Mouse (Mus musculus): ENCODE measurements around the gene Tctex1d2. TPM values are rescaled to one million over a fixed set of nuclear protein-coding genes. Genes with fewer than 3 reads are reported as not detected.

The Tctex1d2 gene
- polyA plus RNA-seq (2012; rRNA removed), result 1.0 and 1.5 TPM in 2 replicates

GRCm38 (mm10) chr16:32419517-32420483, at the start of gene Tctex1d2:
Gene Tctex1d2 (plus strand): TSS chr16:32419702.

GRCm38 (mm10) chr16:32400267-32400666, 19.2 kb upstream of the Tctex1d2 start, which contains the start of gene Tm4sf19:
Gene Tm4sf19 (plus strand): TSS chr16:32400506.

GRCm38 (mm10) chr16:32430474-32431046, 11.1 kb downstream of the Tctex1d2 start, which contains the start of gene Pcyt1a:
Gene Pcyt1a (plus strand): TSS chr16:32430921.

Other genes with a start within 250 kb of the Tctex1d2 start
- gene Bex6, start 239.9 kb upstream of the Tctex1d2 start, polyA plus RNA-seq (2012; rRNA removed), result not detected in 2 replicates
- gene Fbxo45, start 172.5 kb upstream of the Tctex1d2 start, polyA plus RNA-seq (2012; rRNA removed), result 4.0 and 4.5 TPM in 2 replicates
- gene Wdr53, start 172.5 kb upstream of the Tctex1d2 start, polyA plus RNA-seq (2012; rRNA removed), result 3.0 and 3.3 TPM in 2 replicates
- not detected in 2 replicates for gene Smco1, start 148.2 kb upstream of the Tctex1d2 start, polyA plus RNA-seq (2012; rRNA removed)
- gene Rnf168, start 142.2 kb upstream of the Tctex1d2 start, polyA plus RNA-seq (2012; rRNA removed), result 8.0 and 10.4 TPM in 2 replicates
- 5.5 and 7.8 TPM in 2 replicates for gene Ubxn7, start 87.4 kb upstream of the Tctex1d2 start, polyA plus RNA-seq (2012; rRNA removed)
- 0.12 and 0.37 TPM in 2 replicates for gene Tm4sf19, start 19.2 kb upstream of the Tctex1d2 start, polyA plus RNA-seq (2012; rRNA removed)
- gene Pcyt1a, start 11.2 kb downstream of the Tctex1d2 start, polyA plus RNA-seq (2012; rRNA removed), result 22.7 and 30.3 TPM in 2 replicates
- gene Slc51a, start 68.2 kb downstream of the Tctex1d2 start, polyA plus RNA-seq (2012; rRNA removed), result 14.4 and 76.4 TPM in 2 replicates
- gene Zdhhc19, start 76.6 kb downstream of the Tctex1d2 start, polyA plus RNA-seq (2012; rRNA removed), result 0.24 TPM in 1 of 2 replicates, not detected in the other
- 6.8 and 7.8 TPM in 2 replicates for gene Tfrc, start 189.2 kb downstream of the Tctex1d2 start, polyA plus RNA-seq (2012; rRNA removed)
- gene Tnk2, start 224.2 kb downstream of the Tctex1d2 start, polyA plus RNA-seq (2012; rRNA removed), result 185 and 246 TPM in 2 replicates